Mouse (Mus musculus) MEL-GATA-1-ER (cell line): ENCODE data around the gene Psapl1.

ENCODE experiments used
- DNase-seq: peaks from one replicate; pipeline ENCODE4 v3.0.0-alpha.2; 2012; ENCODE audit warnings: low read depth; ENCODE audit errors: extremely low read depth

Gene Psapl1

DNA sequence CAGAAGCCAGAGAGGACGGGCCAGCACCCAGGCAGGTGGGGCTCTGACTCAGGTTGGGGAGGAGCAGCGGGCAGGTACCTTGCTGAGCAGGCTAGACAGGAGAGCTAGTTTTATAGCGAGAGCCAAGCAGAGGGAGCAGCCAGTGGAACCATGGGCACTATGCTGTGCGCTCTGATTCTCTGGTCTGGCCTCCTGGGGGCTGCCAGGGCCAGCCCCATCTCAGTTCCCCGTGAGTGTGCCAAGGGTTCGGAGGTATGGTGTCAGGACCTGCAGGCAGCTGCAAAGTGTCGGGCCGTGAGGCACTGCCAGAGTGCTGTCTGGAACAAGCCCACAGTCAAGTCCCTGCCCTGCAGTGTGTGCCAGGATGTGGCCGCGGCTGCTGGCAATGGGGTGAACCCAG is at the start of gene Psapl1:
Gene Psapl1 (plus strand): TSS at position 106 of the 400 bp plus-strand sequence.
- DNase-seq: no peak

DNA sequence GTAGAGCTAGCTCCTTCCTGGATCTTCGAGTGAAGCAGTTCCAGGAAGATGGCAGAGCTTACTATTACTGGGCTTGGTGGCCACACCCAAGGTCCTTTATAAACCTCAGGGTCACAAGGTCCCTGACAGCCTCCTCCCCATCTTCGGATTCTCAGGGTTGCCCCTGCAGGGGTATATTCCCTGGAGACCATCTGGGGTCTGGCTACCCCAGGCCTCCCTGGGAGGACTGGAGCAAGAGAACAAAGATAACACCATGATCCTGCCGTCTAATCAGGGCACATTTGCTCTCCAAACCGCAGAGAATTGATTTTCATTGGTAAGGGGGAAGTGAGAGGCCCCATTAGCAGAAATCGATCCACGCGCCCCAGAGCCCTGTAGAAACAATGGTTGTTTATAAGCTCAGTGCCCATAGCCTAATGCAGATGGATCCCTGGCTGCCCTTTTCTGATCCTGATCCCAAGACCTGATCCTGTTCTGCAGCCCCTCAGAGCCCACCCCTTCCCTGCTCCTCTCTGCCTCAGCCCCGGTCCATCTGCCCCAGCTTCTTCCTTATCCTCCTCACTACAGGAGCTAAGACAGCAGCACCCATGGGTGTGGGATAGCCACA is 48.8 kb upstream of the Psapl1 start:
- no peak for DNase-seq

- DNase-seq: no peak
Measured at GRCm38 (mm10) chr5:36165424-36166302, 38.2 kb upstream of the Psapl1 start.

GRCm38 (mm10) chr5:36166346-36167013 is 37.3 kb upstream of the Psapl1 start:
- no peak for DNase-seq

- DNase-seq: no peak
Measured at GRCm38 (mm10) chr5:36168963-36169650, 34.7 kb upstream of the Psapl1 start.

DNA sequence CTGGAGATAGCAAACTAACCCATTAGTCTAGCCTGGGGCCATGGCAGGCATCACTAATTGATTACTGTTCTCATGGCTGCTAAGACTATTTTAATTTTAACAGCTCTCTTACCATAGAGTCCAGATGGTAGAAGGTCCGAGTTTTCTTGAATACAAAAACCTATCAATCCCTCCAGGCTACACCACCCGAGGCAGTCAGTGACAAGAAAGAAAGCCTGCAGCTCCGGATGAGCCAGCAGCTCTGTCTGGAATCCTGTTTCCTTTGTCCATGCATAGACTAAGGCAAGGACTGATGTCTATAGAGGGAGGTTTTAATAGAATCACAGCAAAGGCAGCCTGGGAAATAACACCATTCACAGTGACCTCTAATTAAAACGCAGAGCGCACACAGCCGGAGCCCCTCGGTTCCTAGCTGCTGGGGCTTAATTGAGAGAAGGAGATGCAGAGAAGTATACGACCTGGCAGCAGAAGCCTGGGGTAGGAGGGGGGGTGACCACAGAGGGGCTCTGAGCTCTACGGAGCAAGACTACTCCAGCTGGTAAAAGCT is 29.2 kb upstream of the Psapl1 start:
- no peak for DNase-seq

GRCm38 (mm10) chr5:36176409-36176808 is 27.4 kb upstream of the Psapl1 start:
- DNase-seq: no peak

DNA sequence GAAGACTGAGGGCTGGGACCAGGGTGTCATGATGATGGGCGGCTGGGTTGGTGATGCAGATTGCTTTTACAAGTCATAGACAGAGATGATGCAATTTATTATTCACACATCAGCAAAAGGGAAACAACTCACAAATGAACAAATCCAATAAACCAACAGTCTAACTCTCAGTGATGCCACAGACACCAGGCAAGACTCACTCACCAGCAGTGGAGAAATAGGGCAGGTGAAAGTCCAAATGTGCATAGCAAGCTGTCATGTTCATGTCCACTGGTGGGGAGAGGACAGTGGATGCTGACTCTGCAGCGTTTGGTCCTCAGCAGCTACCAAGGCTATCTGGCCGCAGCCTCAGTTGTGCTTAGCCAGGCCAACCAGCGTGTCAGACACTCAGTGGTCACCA is 26.9 kb upstream of the Psapl1 start:
- no peak for DNase-seq

GRCm38 (mm10) chr5:36178215-36178614 is 25.6 kb upstream of the Psapl1 start:
- no peak for DNase-seq

DNA sequence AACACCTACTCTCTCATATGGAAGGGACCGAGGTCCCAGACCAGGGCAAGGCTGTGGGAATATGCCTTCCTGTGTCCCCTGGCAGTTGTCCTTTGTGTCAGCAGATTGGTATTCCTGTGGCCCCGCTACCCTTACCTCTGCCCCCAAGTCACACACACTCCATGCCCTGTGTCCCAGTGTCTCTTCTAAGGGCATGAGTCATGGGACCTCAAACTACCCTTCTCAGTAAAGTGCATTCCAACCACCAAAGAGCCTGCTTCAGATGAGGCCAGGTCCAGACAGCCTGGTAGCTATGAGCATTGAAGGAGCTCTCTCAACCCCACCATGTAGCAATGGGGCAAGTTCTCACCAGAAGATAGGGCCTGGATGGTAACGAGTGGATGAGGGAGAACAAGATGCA is 25.0 kb upstream of the Psapl1 start:
- DNase-seq: no peak

DNA sequence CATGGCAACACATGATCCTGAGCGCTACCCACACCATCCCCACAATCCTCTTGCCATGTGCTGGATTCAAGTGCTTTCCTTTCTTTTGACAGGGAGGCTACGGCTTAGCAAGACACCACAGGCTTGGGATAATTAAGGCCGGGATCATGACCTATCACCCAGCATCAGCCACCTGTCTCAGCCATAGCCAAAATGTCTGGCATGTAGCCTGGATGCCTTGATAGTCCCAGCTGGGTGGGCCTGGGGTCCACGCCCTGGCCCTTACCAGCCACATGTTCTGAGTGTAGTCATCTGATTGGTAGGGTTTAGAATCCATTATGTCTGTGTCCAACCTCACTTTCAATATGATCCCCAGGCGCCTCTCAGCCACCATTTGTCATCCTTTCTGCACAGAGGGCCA is 24.1 kb upstream of the Psapl1 start:
- DNase-seq: no peak

DNA sequence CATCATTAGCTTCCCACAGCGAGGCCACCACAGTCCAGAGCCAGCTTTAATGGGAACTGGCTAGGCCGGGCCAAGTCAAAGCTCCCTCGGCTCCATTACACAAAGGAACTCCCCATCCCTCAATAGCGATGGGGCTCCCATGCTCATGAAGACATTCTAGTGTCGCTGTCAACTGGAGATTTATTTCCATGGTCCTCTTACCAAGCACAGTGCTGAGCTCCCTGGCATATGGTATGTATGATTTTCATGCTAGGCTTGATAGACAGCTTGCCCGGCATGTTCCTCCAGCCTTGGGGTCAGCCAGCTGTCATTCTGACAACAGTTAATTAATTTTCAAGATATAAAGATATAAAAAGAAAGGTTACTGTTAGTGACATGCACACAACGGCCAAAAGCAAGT is 21.5 kb upstream of the Psapl1 start:
- no peak for DNase-seq

- DNase-seq: no peak
Measured at GRCm38 (mm10) chr5:36186294-36187053, 17.3 kb upstream of the Psapl1 start.

DNA sequence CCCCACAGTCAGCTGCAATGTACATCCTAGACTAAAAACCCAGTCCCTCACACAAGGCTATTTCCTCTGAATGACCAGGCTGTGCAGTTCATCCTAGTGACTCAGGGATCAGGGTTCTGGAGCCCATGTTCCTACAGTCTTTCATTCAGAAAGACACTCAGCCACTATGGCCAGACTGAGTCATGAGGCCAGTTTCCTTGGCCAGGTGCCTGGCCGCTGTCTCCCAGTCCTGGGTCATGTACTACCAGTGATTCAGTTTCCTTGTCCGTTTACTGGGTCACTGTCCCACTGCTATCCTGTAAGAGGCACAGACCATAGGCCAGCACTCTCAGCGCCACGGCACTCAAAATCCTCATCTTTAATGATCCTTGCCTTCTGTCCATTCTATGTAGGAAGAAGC is 15.5 kb upstream of the Psapl1 start:
- no peak for DNase-seq

DNA sequence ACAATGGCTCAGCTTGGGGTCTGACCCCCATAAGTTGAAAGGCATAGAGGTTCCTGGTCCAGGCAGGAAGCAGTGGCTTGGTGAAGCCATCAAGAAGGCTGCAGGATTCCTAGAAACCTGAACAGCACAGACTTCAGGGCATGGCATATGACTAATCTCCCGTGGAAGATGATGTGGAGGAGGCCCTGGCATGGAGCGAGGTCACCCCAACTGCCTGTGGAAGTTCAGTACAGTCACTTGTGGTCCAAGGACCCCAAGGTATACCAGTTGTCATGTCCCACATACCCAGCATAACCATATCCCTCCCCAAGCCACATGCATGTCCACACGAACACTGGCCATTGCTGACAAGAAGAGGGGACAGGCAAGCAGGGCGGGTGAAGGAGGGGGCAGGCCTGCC is 12.5 kb upstream of the Psapl1 start:
- DNase-seq: no peak

DNA sequence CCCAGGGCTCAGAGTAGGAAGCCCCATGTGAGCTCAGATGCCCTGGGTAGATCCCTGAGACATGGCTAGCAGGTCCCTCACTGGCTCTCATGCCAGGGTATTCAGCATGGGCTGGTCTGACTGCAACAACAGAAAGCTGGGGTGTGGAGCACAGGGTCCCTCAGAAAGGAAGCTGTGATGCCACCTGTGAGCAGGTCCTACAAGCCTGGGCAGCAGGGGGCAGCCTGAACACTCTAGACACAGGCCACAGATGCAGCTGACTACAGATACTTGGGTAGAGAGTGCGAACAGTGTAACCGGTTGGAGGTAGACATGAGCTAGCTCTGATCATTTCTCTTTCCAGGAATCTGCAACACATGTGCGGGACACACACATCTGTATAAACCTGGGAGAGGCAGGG is 11.9 kb upstream of the Psapl1 start:
- no peak for DNase-seq

GRCm38 (mm10) chr5:36192677-36193076 is 11.1 kb upstream of the Psapl1 start:
- DNase-seq: no peak

- DNase-seq: no peak
Measured at GRCm38 (mm10) chr5:36194631-36195030, 9.2 kb upstream of the Psapl1 start.

GRCm38 (mm10) chr5:36195436-36195835 is 8.4 kb upstream of the Psapl1 start:
- no peak for DNase-seq

- DNase-seq: no peak
Measured at GRCm38 (mm10) chr5:36199519-36199918, 4.3 kb upstream of the Psapl1 start.

DNA sequence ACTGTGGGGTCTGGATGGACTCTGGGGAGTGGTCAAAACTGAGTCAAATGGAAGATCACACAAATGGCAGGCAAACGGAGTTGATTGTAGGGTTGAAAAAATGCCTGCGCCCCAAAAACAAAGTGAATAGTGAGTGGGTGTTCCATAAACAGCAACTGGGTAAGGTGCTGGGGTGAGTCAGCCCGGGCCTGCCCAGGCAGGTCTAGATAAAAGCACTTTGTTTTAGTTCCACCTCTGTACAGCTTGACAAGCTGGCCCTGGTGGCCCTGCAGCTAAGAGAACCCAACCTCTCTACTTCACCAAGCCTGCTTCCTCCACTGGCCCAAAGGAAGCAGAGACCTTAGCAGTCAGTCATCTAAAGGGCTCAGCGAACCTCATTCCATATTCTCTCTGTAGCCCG is 1.0 kb upstream of the Psapl1 start:
- DNase-seq: no peak
